Mouse (Mus musculus) urinary bladder, postnatal 4 days (tissue): ENCODE measurements around the gene Fbxw21.

Experiments
- DNase-seq, 2 experiments: peaks; one replicate each; pipeline ENCODE4 v3.0.0; 2021 to 2022; ENCODE audit warnings: low spot score in 2 of 2

Fbxw21 gene

DNA sequence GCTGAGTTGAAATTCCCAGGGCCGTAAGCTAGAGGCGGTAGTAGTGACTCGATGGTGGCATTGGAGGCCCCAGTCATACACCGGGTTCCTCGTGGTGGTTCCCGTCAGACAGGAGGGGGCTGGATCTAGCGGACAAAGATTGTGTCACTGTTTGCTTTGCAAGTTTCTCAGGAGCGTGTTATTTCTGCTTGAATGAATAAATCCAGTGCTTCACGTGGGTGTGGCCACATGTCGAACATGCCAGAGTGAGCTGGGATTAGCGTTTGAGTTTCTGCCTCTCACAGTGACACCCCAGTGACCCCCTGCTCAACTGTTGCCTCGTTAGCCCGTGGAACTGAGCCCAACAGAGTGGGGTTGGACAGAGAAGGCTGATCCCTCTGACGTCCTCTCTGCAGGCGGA is 71.4 kb downstream of the Fbxw21 start:
- DNase-seq: no peak
